Mouse (Mus musculus) thymus, adult 2 months (tissue): ENCODE results near the gene Fam122a. TPM values are rescaled to one million over a fixed set of nuclear protein-coding genes. Genes with fewer than 3 reads are reported as not detected.

Experiments used
- DNase-seq: peaks from one replicate; pipeline ENCODE4 v3.0.0; 2021
- H3K27ac ChIP-seq: fragments of 200-500 bp; 2 replicates; pipeline ENCODE4 v1.5.1; 2012; ENCODE audit warnings: low read length, control low read depth; ENCODE audit not compliant: control insufficient read depth, insufficient read depth
- H3K27me3 ChIP-seq: fragments of 200-500 bp; 2 replicates; pipeline ENCODE4 v1.6.1; 2012; ENCODE audit warnings: mild to moderate bottlenecking, low read length, moderate library complexity, mixed read lengths; ENCODE audit not compliant: control insufficient read depth, insufficient read depth
- H3K36me3 ChIP-seq: fragments of 200-500 bp; 2 replicates; pipeline ENCODE4 v1.6.1; 2012; ENCODE audit warnings: mild to moderate bottlenecking, low read length, moderate library complexity; ENCODE audit not compliant: control insufficient read depth, insufficient read depth
- H3K4me1 ChIP-seq: fragments of 200-500 bp; replicated peaks from 2 replicates; pipeline ENCODE4 v1.6.1; 2012; ENCODE audit warnings: low read length; ENCODE audit not compliant: control insufficient read depth, insufficient read depth
- H3K4me3 ChIP-seq: fragments of 200-500 bp; 2 replicates; pipeline ENCODE4 v1.5.1; 2012; ENCODE audit warnings: mild to moderate bottlenecking, low read length, control low read depth, moderate library complexity; ENCODE audit not compliant: control insufficient read depth, insufficient read depth
- CTCF ChIP-seq: fragments of 200-500 bp; IDR thresholded peaks from 2 replicates; pipeline ENCODE4 v1.5.1; 2012; ENCODE audit warnings: mild to moderate bottlenecking, control low read depth, low read length, moderate library complexity, borderline replicate concordance; ENCODE audit not compliant: control insufficient read depth, poor library complexity, insufficient read depth; ENCODE audit errors: extremely low read depth
- POLR2A ChIP-seq: fragments of 200-500 bp; IDR thresholded peaks from 2 replicates; pipeline ENCODE4 v1.6.1; 2012; ENCODE audit warnings: mild to moderate bottlenecking, low read length, control low read depth, moderate library complexity; ENCODE audit not compliant: control insufficient read depth, poor library complexity, insufficient read depth; ENCODE audit errors: extremely low read depth
- WGBS: fragments of 180-500 bp; shearing (Covaris S2); methylation state at CpG from one replicate; pipeline ENCODE4 v1.1.7; 2018; 5-methylcytosine and 5-hydroxymethylcytosine counted together
- polyA plus RNA-seq: library from polyadenylated mRNA; depleted of rRNA; stranded (reverse); fragments of >200 nt; gene quantifications from 2 replicates; pipeline ENCODE4 v1.2.3, GENCODE M21; 2012; rRNA removed

Gene Fam122a
- polyA plus RNA-seq, 1 experiment, result 34.3 TPM

DNA sequence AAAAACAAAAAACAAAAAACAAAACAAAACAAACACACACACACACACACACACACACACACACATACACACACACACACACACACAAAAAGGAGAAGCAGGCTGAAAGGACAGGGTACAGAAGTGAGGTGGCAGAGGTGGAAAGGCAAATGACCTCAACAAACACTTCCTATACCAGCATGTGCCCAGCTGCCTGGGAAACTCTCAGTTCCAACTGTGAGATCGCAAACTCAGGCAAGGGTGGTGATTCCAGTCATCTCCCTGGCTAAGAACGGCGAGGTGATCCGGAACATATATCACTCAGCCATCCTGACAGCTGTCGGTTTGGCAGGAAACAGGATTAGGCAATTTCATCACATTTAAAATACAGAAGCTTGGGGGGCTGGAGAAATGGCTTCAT lies 44.7 kb downstream of the Fam122a start:
- no peak for DNase-seq
- Histone ChIP-seq H3K4me1 (no peaks in the 10 kb centered on the region), H3K4me3 (no peak overlapping the region), H3K27me3 (no peaks in the 10 kb centered on the region), H3K36me3 (no peaks in the 10 kb centered on the region), H3K27ac (no peak overlapping the region)
- WGBS, result 75% methylated on average over 5 of the region's 5 CpGs
- TF ChIP-seq CTCF (no peak), POLR2A (no peak)

DNA sequence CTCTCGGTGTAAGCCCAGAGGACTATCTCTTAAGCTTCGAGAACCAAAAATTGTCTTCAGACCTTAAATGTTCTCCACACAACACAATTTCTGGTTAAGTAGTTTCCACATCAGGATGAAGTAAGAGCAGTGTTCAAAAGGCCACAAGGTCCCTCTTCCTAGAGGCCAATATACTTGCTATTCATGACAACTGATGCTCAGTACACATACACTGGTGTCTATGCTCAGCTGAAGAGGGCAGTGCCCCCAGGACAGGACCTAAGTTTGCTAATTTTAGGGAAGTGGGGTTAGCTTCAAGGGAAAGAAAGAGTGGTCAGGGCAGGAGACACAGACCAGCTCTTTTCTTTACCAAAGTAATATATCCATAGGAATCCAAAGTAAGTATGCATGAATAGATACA lies 45.8 kb downstream of the Fam122a start:
- no peak for DNase-seq
- TF ChIP-seq POLR2A, result no peak
- no peak for TF ChIP-seq CTCF
- no peaks in the 10 kb centered on the region for H3K4me1 ChIP-seq
- H3K4me3 ChIP-seq, result no peak overlapping the region
- H3K27ac ChIP-seq, result no peak overlapping the region
- WGBS, result 95% methylated on average over 2 of the region's 2 CpGs
- no peaks in the 10 kb centered on the region for H3K36me3 ChIP-seq
- H3K27me3 ChIP-seq, result no peaks in the 10 kb centered on the region

GRCm38 (mm10) chr19:24428011-24428410 lies 49.1 kb downstream of the Fam122a start:
- 100% methylated on average over 3 of the region's 3 CpGs for WGBS
- H3K4me3 ChIP-seq, result no peak overlapping the region
- TF ChIP-seq CTCF (no peak), POLR2A (no peak)
- no peak overlapping the region for H3K27ac ChIP-seq
- H3K27me3 ChIP-seq, result no peaks in the 10 kb centered on the region
- no peaks in the 10 kb centered on the region for H3K4me1 ChIP-seq
- no peak for DNase-seq
- no peaks in the 10 kb centered on the region for H3K36me3 ChIP-seq

GRCm38 (mm10) chr19:24427258-24427657 lies 49.9 kb downstream of the Fam122a start:
- Histone ChIP-seq H3K4me3 (no peak overlapping the region), H3K27me3 (no peaks in the 10 kb centered on the region), H3K4me1 (no peaks in the 10 kb centered on the region), H3K36me3 (no peaks in the 10 kb centered on the region), H3K27ac (no peak overlapping the region)
- no peak for TF ChIP-seq POLR2A
- TF ChIP-seq CTCF, result no peak
- 92% methylated on average over 4 of the region's 4 CpGs for WGBS
- no peak for DNase-seq

- no peaks in the 10 kb centered on the region for H3K4me1 ChIP-seq
- H3K27me3 ChIP-seq, result no peaks in the 10 kb centered on the region
- WGBS, result 93% methylated on average over 7 of the region's 7 CpGs
- TF ChIP-seq POLR2A (no peak), CTCF (no peak)
- H3K4me3 ChIP-seq, result no peak overlapping the region
- H3K27ac ChIP-seq, result no peak overlapping the region
- H3K36me3 ChIP-seq, result no peaks in the 10 kb centered on the region
- DNase-seq, result no peak
Measured at GRCm38 (mm10) chr19:24426759-24427181, 50.4 kb downstream of the Fam122a start.

Other genes with a start within 250 kb of the Fam122a start
- gene Fxn, start 196.8 kb downstream of the Fam122a start, polyA plus RNA-seq, result 22.5 and 24.5 TPM in 2 replicates
- gene Pip5k1b, start 78.5 kb upstream of the Fam122a start, polyA plus RNA-seq, result 5.0 TPM in 2 replicates
- 0.08 and 0.31 TPM in 2 replicates for gene Tmem252, start 196.7 kb upstream of the Fam122a start, polyA plus RNA-seq